ENCODE assay signal across 12 mouse cellular contexts in the genomic region with DNA sequence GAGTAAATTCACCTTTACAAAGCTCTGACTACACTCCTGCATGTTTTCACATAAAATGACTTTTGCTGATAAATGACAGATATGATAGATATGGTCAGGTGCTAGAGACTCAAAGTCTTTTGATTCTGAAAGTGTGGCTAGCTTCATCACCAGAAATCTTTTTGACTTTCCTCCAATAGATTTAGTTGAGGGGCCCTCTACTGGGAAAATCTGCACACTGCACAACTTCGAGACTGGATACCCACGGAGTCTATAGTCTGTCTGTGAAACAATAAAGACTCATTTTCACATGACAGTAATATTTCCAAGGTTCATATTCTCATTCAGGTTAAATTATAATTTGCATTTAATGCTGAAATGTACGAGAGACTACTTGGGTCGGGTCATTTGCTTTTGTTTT. TPM values are rescaled to one million over a fixed set of nuclear protein-coding genes. Genes with fewer than 3 reads are reported as not detected.
DNase-seq lines count a peak whose midpoint lies in the region; ATAC-seq and TF ChIP-seq lines count a peak whose summit lies in the region.
"Had no signal": no experiment of that assay in that cellular context is flagged by ENCODE, and none has a peak within 500 bp of the region (broad histone marks: within the 10 kb centered on the region; RNA-seq: fewer than 3 reads in every experiment).

No protein-coding gene starts in this region.

- peak; percentile 12 to 16 for DNase-seq in cerebellum, postnatal 14 days
- DNase-seq in cerebellum, adult 2 months, result no peak
- DNase-seq in kidney, adult 18-20 months, result peak; percentile 3
- DNase-seq in kidney, postnatal 10 days, result no peak
- DNase-seq in retina, embryonic 14.5 days (ENCODE audit: low spot score), result peak; percentile 38
- no peak for DNase-seq in retina, postnatal 1 day
- no peak for DNase-seq in stomach, postnatal 0 days (ENCODE audit: low spot score)
- no peak for DNase-seq in urinary bladder, postnatal 14 days (ENCODE audit: low spot score)

- no peak for TF ChIP-seq CTCF in cerebellum, adult 2 months (IDR thresholded peaks at IDR 0.05; ENCODE audit: borderline replicate concordance, insufficient read depth, low read depth, low read length)
- TF ChIP-seq CTCF in stomach, postnatal 0 days (IDR thresholded peaks at IDR 0.05; ENCODE audit: low read depth), result peak; percentile 42

- no peaks in the 10 kb centered on the region for H3K36me3 ChIP-seq in stomach, postnatal 0 days (ENCODE audit: control insufficient read depth, insufficient read depth, low read length)
- H3K36me3 ChIP-seq: liver, embryonic 12.5 days had no signal

- no peak for TF ChIP-seq EP300 in stomach, postnatal 0 days (optimal IDR thresholded peaks at IDR 0.05)

- no peak for ATAC-seq in stomach, postnatal 0 days (ENCODE audit: low FRiP score, low TSS enrichment)
- ATAC-seq: intestine, embryonic 16.5 days; liver, embryonic 12.5 days had no signal

- no peak overlapping the region for H3K27ac ChIP-seq in cerebellum, adult 2 months (ENCODE audit: insufficient read depth, low read length)
- no peak overlapping the region for H3K27ac ChIP-seq in stomach, postnatal 0 days (replicated peaks)
- H3K27ac ChIP-seq: liver, embryonic 12.5 days had no signal

- H3K4me2 ChIP-seq in stomach, postnatal 0 days (replicated peaks; ENCODE audit: low read depth), result no peak overlapping the region
- H3K4me2 ChIP-seq: liver, embryonic 12.5 days had no signal

- no peaks in the 10 kb centered on the region for H3K4me1 ChIP-seq in cerebellum, adult 2 months (ENCODE audit: control insufficient read depth, insufficient read depth, low read length)
- no peaks in the 10 kb centered on the region for H3K4me1 ChIP-seq in stomach, postnatal 0 days (replicated peaks; ENCODE audit: control insufficient read depth, insufficient read depth)
- H3K4me1 ChIP-seq: liver, embryonic 12.5 days had no signal

- no peak overlapping the region for H3K4me3 ChIP-seq in cerebellum, adult 2 months (replicated peaks; ENCODE audit: insufficient read depth, low read depth, low read length)
- no peak overlapping the region for H3K4me3 ChIP-seq in stomach, postnatal 0 days (ENCODE audit: low read depth, low read length)
- H3K4me3 ChIP-seq: liver, embryonic 12.5 days had no signal

- H3K9me3 ChIP-seq in stomach, postnatal 0 days (ENCODE audit: control insufficient read depth, low read length), result no peaks in the 10 kb centered on the region
- H3K9me3 ChIP-seq: liver, embryonic 12.5 days had no signal

- no peak overlapping the region for H3K9ac ChIP-seq in stomach, postnatal 0 days (ENCODE audit: low read length)
- H3K9ac ChIP-seq: liver, embryonic 12.5 days had no signal

- H3K27me3 ChIP-seq in cerebellum, adult 2 months (ENCODE audit: control insufficient read depth, insufficient read depth, low read length), result no peaks in the 10 kb centered on the region
- H3K27me3 ChIP-seq in stomach, postnatal 0 days (ENCODE audit: control insufficient read depth, insufficient read depth, low read length), result no peaks in the 10 kb centered on the region
- H3K27me3 ChIP-seq: liver, embryonic 12.5 days had no signal

- no peak for TF ChIP-seq POLR2A in cerebellum, adult 2 months (IDR thresholded peaks at IDR 0.05; ENCODE audit: borderline replicate concordance, insufficient read depth, low read length)

- 61% methylated on average over 4 of the region's 4 CpGs for WGBS in cerebellum, adult 2 months
- WGBS in stomach, postnatal 0 days, result 68% methylated on average over 4 of the region's 4 CpGs

RNA-seq across cellular contexts. Expression of gene Pnlip, which starts 9.8 kb away (rescaled TPM):
- not detected in 2 replicates for polyA plus RNA-seq in cerebellum, adult 2 months (2012; rRNA removed)
- 0.11 and 0.24 TPM in 2 replicates for polyA plus RNA-seq in stomach, postnatal 0 days (2015; fragmentation: Nextera tagmentation; extraction: Ambion mirVana)
- polyA plus RNA-seq: C2C12; heart, embryonic 14.5 days had no signal

Comparison
In these comparisons a context has a peak if more than half of its experiments do, and no peak if none do; other contexts are left out.
1. DNase-seq: peak in cerebellum, postnatal 14 days (2 of 2), kidney, adult 18-20 months (single experiment) and retina, embryonic 14.5 days (single experiment); none in cerebellum, adult 2 months (0 of 2), kidney, postnatal 10 days (single experiment), retina, postnatal 1 day (single experiment), stomach, postnatal 0 days (single experiment) and urinary bladder, postnatal 14 days (single experiment).